Mouse (Mus musculus): ENCODE data around the gene Fam171a2.

- no peak for TF ChIP-seq POLR2A (IDR thresholded peaks at IDR 0.05; ENCODE audit: borderline replicate concordance, extremely low read depth, low read depth, low read length)
- no peak for TF ChIP-seq CTCF (IDR thresholded peaks at IDR 0.05; ENCODE audit: insufficient read depth, low read length)
These were observed 14.6 kb downstream of the Fam171a2 start for GRCm38 (mm10) chr11:102432896-102433295.
